Mouse (Mus musculus) brown adipose tissue, adult 24 weeks (tissue): ENCODE results near the gene Tril. TPM values are rescaled to one million over a fixed set of nuclear protein-coding genes. Genes with fewer than 3 reads are reported as not detected.

Experiments
- H3K27ac ChIP-seq: fragments of 200-500 bp; replicated peaks from 2 replicates; pipeline ENCODE4 v1.5.1; 2012; ENCODE audit warnings: low read depth, mild to moderate bottlenecking, low read length
- H3K4me1 ChIP-seq: fragments of 200-500 bp; 2 replicates; pipeline ENCODE4 v1.6.1; 2012; ENCODE audit warnings: low read length, mixed read lengths; ENCODE audit not compliant: control insufficient read depth, insufficient read depth, insufficient read length
- H3K4me3 ChIP-seq: fragments of 200-500 bp; 2 replicates; pipeline ENCODE4 v1.5.1; 2012; ENCODE audit warnings: low read depth, mild to moderate bottlenecking, low read length, moderate library complexity; ENCODE audit not compliant: insufficient read depth
- polyA plus RNA-seq: library from polyadenylated mRNA; stranded (reverse); fragments of >200 nt; gene quantifications from 2 replicates; pipeline ENCODE4 v1.2.4, GENCODE M21; 2012; ENCODE audit not compliant: missing spikeins, insufficient read depth, insufficient read length

Gene Tril
- polyA plus RNA-seq, 1 experiment = 1.3 TPM

DNA sequence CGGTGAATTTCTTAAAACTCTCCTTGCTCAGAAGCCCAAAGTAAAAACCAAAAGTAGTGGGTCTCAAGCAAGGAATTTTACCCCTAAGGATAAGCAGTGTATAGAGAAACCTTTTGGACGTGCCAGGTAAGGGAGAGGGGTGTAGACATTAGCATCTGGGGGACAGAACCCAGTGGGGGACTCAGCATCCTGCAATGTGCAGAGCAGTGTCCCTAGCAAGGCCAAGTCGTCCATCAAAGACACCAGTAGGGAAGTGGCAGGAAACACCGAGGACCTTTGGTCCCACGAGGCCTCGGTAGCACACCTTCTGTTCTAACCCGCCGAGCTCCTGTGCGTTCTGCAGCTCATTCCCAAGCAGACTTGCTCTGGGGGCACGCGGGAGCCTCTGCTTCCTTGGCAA, 25.6 kb downstream of the Tril start:
- Histone ChIP-seq H3K27ac (no peak overlapping the region), H3K4me1 (no peaks in the 10 kb centered on the region), H3K4me3 (no peak overlapping the region)

DNA sequence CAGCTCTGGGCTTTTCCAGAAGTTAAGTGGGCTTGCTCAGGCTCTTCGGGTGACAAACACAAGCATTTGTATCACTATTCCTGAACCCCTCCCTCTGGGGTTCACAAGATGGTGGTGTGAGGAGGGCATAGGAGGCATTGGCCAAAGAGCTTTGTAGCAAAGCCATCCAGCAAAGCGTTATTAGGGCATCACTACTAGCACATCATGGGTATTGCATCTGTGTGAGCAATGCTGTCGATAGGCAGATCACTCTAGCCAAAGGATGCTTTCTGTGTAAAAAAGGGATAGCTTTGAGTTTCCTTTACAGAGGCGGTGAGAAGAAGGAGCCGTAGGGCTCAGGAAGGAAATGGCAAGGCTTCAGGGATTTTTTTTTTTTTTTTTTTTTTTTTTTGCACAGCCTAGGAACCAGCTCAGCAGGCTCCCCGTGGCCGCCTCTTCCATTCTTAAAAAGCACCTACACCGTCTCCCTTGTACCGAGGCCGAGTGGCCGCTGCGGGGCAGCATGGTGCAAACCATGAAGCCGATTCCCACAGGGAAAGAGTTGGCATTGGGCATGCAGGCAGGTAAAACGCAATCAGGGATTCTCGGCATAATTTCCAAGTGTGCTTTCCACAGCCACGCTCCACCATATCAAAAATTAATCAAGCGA, 26.2 kb downstream of the Tril start:
- Histone ChIP-seq H3K27ac (no peak overlapping the region), H3K4me1 (no peaks in the 10 kb centered on the region), H3K4me3 (no peak overlapping the region)

DNA sequence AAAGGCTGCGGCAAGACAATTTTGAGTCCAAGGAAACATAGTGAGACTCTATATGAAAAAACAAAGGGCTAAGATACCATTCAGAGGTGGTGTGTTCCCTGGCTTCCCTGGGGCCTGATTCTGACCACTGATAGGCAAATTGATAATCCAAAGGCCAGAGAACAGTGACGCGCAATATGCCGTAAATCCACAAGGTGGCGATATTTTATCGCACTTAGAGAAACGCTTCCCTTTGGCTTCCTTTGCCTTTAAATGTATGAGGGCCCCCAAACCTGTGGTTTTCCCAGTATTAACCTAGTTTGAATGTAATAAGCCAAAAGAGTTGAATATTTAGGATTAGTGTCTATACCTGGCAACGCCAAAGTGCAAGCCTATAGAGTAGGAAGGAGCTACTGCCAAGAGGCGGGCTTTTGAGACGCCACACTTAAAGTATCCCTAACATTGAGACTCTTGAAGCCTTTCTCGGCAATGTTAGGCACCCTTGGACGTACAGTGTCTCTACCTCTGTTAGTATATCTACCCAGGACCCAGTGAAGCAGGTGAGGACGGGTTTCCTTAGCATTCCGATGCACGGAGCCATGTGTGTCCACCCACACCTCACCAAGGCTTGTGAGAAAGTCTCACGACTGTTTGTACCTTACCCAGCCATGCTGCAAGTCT, 37.6 kb downstream of the Tril start:
- Histone ChIP-seq H3K27ac (no peak overlapping the region), H3K4me1 (no peaks in the 10 kb centered on the region), H3K4me3 (no peak overlapping the region)

DNA sequence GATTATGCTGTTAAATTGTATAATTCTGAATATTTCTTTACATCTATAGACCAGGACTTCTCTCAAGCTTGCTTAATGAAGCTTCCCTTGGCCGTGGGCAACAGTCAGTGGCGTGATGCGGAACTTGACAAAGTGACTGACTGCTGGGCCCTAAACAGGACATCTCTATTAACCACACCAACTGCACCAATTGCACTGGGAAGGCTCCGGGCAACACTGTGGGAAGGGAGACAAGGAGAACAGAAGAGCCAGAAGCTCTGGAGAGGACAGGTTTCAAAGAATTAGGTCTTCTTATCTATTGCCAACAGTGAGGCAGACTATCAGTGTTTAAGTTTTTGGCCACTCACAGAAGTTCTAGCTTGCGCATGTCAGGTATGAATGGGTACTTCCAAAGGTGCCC, 38.4 kb downstream of the Tril start:
- Histone ChIP-seq H3K4me3 (no peak overlapping the region), H3K27ac (no peak overlapping the region), H3K4me1 (no peaks in the 10 kb centered on the region)

DNA sequence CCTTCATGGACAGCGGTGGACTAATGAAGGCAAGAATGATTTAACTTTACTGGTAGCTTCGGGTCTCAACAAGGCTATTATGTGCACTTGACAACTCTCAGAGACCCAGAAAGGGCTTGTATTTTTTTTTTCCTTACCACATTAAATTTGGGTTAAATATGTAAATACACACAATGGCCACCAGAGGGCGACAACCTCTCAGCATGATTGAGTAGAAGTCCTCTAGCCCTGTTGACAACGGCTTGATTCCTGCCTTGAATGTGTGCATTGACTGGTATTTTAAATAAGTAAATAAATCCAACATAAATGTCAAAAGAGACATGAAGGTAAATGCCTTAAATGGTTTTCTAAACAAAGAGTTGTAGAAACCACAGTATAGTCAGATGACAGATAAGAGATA, 39.5 kb downstream of the Tril start:
- Histone ChIP-seq H3K27ac (no peak overlapping the region), H3K4me3 (no peak overlapping the region)

DNA sequence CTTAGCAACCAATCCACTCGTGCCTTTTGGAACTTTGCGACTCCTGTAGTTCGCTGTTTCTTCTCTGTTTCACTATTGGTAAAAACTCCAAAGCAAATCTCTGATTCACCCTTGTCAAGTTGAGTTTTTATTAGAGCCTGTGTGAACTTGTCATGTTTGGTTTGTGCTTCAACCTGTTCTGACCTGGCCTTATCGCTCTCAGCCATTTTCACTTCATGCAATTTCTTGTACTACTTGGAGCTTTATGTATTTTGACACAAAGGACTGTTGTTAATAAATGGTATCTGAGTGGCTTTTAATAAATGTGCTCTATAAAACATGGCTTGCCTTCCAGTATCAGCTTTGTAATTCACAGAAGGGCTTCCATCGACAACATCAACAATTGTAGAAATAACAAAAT, 40.6 kb downstream of the Tril start:
- H3K27ac ChIP-seq = no peak overlapping the region
- no peak overlapping the region for H3K4me3 ChIP-seq
- H3K4me1 ChIP-seq = no peaks in the 10 kb centered on the region

More for the DNA sequence above, 39.5 kb downstream of the Tril start:
- H3K4me1 ChIP-seq = no peaks in the 10 kb centered on the region

DNA sequence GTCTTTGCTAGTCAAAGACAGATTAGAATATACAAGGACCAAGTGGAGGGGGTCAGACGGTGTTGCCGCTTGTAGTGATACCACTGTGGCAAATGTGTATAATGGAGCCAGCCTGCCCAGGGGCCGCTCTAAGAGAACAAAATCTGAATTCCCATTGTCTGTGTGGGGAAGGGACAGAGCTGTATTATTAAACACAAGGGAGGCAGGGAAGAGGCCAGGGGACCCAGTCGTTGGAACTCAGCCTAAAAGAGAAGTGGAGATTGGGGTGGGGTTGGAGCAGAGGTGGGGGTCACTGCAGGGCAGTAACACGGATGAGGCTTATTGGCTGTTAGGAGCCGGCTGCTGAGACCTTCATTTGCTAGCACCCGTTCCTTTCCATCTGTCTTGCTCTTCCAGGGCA, 41.1 kb downstream of the Tril start:
- no peak overlapping the region for H3K4me3 ChIP-seq
- H3K4me1 ChIP-seq = no peaks in the 10 kb centered on the region
- H3K27ac ChIP-seq = no peak overlapping the region

DNA sequence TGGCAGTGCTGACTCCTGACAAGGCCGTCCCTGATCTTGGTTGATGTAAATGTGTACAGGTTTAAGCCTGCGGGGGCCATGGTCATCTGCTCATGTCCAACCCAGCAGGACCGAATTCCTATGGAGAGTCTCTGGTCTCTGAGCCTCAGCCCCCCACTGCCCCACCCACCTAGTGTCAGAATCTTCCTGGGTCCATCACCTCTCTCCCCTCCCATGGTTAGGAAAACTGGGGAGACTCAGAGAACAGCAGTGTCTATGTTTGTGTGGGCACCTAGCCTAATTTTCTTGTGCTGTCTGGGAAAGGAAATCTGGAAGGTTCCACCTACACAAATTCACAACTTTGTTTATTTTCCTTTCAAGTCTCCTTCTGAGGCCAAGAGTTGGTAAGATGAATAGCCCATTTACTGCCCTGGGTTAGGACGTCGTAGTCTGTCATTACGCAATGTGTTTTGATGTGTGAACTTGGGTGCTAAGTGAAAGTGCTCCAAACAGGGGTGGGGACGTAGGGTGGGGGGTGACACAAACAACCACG, 42.1 kb downstream of the Tril start:
- H3K4me1 ChIP-seq = no peaks in the 10 kb centered on the region
- no peak overlapping the region for H3K27ac ChIP-seq
- no peak overlapping the region for H3K4me3 ChIP-seq

DNA sequence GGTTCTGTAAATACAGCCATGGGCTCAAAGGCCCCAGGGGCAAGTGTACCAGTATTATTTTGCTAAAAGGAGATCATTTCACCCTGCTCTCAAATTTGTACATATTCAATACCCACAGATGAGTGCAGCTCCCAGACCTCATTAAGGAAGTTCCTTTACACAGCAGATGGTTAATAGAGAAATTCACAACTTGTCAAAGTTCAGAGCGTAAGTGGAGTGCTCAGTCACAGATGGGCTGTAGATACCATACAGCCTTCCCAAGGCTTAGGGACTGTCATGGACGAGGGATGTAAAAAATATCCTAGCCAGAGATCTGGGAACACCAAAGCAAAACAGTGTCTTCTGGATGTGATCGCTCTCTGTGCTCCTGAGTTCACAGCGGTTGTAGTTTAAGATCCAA, 52.4 kb downstream of the Tril start:
- no peak overlapping the region for H3K4me3 ChIP-seq
- no peak overlapping the region for H3K27ac ChIP-seq
- no peaks in the 10 kb centered on the region for H3K4me1 ChIP-seq

DNA sequence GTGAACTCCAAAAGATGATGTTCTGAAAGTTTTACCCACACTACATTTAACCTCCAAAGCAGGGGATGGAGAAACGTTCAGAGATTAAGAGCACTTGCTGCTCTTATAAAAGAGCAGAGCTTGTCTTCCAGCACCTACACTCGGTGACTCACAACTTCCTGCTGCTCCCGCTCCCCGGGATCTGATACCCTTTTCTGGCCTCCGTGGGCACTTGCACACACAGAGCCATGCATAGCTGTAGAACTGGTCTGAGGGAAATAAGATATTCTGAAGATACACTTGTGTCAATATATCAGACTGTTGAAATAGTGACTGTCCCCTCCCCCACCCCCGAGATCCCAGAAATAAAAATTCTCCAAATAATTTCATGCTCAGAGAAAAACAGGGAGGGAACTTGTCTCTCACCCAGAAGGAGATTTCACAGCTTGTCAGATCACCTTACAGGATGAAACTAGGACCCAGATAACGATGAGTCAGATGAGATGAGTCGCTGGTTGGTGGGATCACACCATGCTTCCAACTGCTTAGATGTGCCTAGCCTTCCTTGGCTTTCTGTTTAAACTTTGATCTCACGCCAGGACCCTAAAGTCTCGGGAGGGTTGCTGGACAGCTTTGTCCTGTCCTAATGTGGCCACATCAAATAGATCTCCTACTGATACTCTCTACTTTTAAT, 54.3 kb downstream of the Tril start:
- Histone ChIP-seq H3K4me3 (no peak overlapping the region), H3K27ac (no peak overlapping the region), H3K4me1 (no peaks in the 10 kb centered on the region)

DNA sequence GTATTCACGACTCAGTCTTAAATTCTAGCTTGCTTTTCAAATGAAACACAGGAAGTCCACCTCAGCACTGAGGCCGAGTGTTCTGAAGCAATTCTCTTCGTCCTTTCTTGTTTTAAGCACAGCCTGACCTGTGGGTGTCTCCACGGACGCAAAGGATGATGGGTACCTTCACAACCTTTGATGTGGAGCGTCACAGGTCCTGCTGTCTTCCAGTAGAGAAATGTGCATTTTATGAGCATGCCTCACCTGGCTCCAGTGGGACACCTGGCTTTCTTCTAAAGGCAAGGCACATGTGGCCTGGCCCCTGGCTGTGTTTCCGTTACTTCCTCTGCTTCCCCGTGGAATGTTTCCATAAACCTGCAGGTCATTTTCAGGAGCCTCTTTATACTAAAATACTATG, 54.9 kb downstream of the Tril start:
- no peak overlapping the region for H3K27ac ChIP-seq
- no peak overlapping the region for H3K4me3 ChIP-seq
- H3K4me1 ChIP-seq = no peaks in the 10 kb centered on the region

Other genes with a start within 250 kb of the Tril start
- not detected in 2 replicates for gene Cpvl, start 157.8 kb upstream of the Tril start, polyA plus RNA-seq
- gene Chn2, start 218.7 kb upstream of the Tril start, polyA plus RNA-seq = 1.2 and 2.5 TPM in 2 replicates